Comparison of ENCODE assay signal across 15 mouse cellular contexts in the genomic region with DNA sequence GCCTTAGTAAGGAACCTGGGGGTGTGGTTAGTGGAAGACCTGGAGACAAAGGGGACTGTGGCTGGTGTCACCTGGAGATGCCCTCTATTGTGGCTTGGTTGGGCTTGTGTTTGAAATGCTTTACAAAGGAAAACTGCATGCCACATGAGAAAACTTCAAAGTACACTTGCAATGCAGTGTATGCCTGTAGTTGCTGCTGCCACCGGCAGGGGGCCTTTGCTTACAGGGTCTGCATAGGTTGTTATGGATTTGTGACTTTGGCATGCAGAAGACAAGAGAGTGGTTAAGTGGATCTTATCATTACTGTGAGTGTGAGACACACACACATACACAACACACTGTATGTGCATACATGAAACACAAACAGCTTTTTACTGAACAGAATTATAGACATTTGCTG.
DNase-seq lines count a peak whose midpoint lies in the region; ATAC-seq and TF ChIP-seq lines count a peak whose summit lies in the region.
"Had no signal": no experiment of that assay in that cellular context is flagged by ENCODE, and none has a peak within 500 bp of the region (broad histone marks: within the 10 kb centered on the region; RNA-seq: fewer than 3 reads in every experiment).

No protein-coding gene starts in this region.

- H3K9ac ChIP-seq in forebrain, postnatal 0 days = no peak overlapping the region
- H3K9ac ChIP-seq in forebrain, embryonic 13.5 days = no peak overlapping the region
- no peak overlapping the region for H3K9ac ChIP-seq in lung, embryonic 14.5 days
- H3K9ac ChIP-seq: limb, embryonic 13.5 days; neural tube, embryonic 13.5 days had no signal

- DNase-seq in forebrain, postnatal 0 days = no peak
- peak; percentile 12 for DNase-seq in lung, embryonic 14.5 days
- no peak for DNase-seq in lung, adult 18-20 months
- DNase-seq in ZHBTc4 (ENCODE audit: low read depth, low spot score) = peak; percentile 67
- peak; percentile 36 for DNase-seq in thymus, postnatal 25 days
- no peak for DNase-seq in embryo, embryonic 11 days
- DNase-seq: cerebellum, adult 9-11 months; heart, postnatal 4 days; kidney, adult 2 months; midbrain, embryonic 14.5 days; retina, postnatal 1 day had no signal

- no peak overlapping the region for H3K4me3 ChIP-seq in forebrain, postnatal 0 days (ENCODE audit: low read depth, low read length)
- H3K4me3 ChIP-seq in forebrain, embryonic 13.5 days = no peak overlapping the region
- H3K4me3 ChIP-seq in lung, embryonic 14.5 days (ENCODE audit: low read depth, low read length) = no peak overlapping the region
- H3K4me3 ChIP-seq: limb, embryonic 13.5 days; neural tube, embryonic 13.5 days had no signal

- H3K4me1 ChIP-seq in forebrain, postnatal 0 days (ENCODE audit: insufficient read depth) = no peaks in the 10 kb centered on the region
- H3K4me1 ChIP-seq in forebrain, embryonic 13.5 days = no peaks in the 10 kb centered on the region
- no peaks in the 10 kb centered on the region for H3K4me1 ChIP-seq in lung, embryonic 14.5 days (ENCODE audit: insufficient read depth)
- H3K4me1 ChIP-seq: limb, embryonic 13.5 days; neural tube, embryonic 13.5 days had no signal

- peak; percentile 45 for TF ChIP-seq CTCF in forebrain, postnatal 0 days (IDR thresholded peaks at IDR 0.05; ENCODE audit: low read depth)
- peak; percentile 54 for TF ChIP-seq CTCF in lung, embryonic 14.5 days (IDR thresholded peaks at IDR 0.05; ENCODE audit: low read depth)

- ATAC-seq in forebrain, postnatal 0 days = no peak
- ATAC-seq in forebrain, embryonic 13.5 days = no peak
- no peak for ATAC-seq in lung, embryonic 14.5 days (ENCODE audit: insufficient read depth)
- no peak for ATAC-seq in erythroblast, adult 5-6 weeks (replicated peaks; ENCODE audit: low FRiP score, poor library complexity, severe bottlenecking)

- no peaks in the 10 kb centered on the region for H3K27me3 ChIP-seq in forebrain, postnatal 0 days (ENCODE audit: insufficient read depth, low read length)
- H3K27me3 ChIP-seq in forebrain, embryonic 13.5 days = no peaks in the 10 kb centered on the region
- no peaks in the 10 kb centered on the region for H3K27me3 ChIP-seq in lung, embryonic 14.5 days (ENCODE audit: insufficient read depth, low read length)
- H3K27me3 ChIP-seq: limb, embryonic 13.5 days; neural tube, embryonic 13.5 days had no signal

- H3K27ac ChIP-seq in forebrain, postnatal 0 days (ENCODE audit: low read depth, low read length) = no peak overlapping the region
- H3K27ac ChIP-seq in forebrain, embryonic 13.5 days = no peak overlapping the region
- no peak overlapping the region for H3K27ac ChIP-seq in lung, embryonic 14.5 days (ENCODE audit: low read depth)
- H3K27ac ChIP-seq: limb, embryonic 13.5 days; neural tube, embryonic 13.5 days had no signal

- H3K9me3 ChIP-seq in forebrain, postnatal 0 days (ENCODE audit: low read length) = no peaks in the 10 kb centered on the region
- H3K9me3 ChIP-seq in forebrain, embryonic 13.5 days (replicated peaks) = no peaks in the 10 kb centered on the region; the same call in 1 of the 2 replicates
- no peaks in the 10 kb centered on the region for H3K9me3 ChIP-seq in lung, embryonic 14.5 days (ENCODE audit: low read depth, low read length)
- H3K9me3 ChIP-seq: limb, embryonic 13.5 days; neural tube, embryonic 13.5 days had no signal

- H3K36me3 ChIP-seq in forebrain, postnatal 0 days (ENCODE audit: insufficient read depth) = no peaks in the 10 kb centered on the region
- no peaks in the 10 kb centered on the region for H3K36me3 ChIP-seq in forebrain, embryonic 13.5 days (ENCODE audit: poor library complexity, severe bottlenecking)
- H3K36me3 ChIP-seq in lung, embryonic 14.5 days (ENCODE audit: insufficient read depth) = no peaks in the 10 kb centered on the region
- H3K36me3 ChIP-seq: limb, embryonic 13.5 days; neural tube, embryonic 13.5 days had no signal

- H3K4me2 ChIP-seq in forebrain, postnatal 0 days (ENCODE audit: low read depth) = no peak overlapping the region
- no peak overlapping the region for H3K4me2 ChIP-seq in forebrain, embryonic 13.5 days
- H3K4me2 ChIP-seq in lung, embryonic 14.5 days = no peak overlapping the region
- H3K4me2 ChIP-seq: limb, embryonic 13.5 days; neural tube, embryonic 13.5 days had no signal

- 32% methylated on average over 1 of the region's 1 CpGs for WGBS in forebrain, postnatal 0 days
- 38% methylated on average over 1 of the region's 1 CpGs for WGBS in forebrain, embryonic 13.5 days
- 50% methylated on average over 1 of the region's 1 CpGs for WGBS in lung, embryonic 14.5 days

Comparison
In these comparisons a context has a peak if more than half of its experiments do, and no peak if none do; other contexts are left out.
1. DNase-seq: peak in lung, embryonic 14.5 days (single experiment), ZHBTc4 (single experiment) and thymus, postnatal 25 days (single experiment); none in forebrain, postnatal 0 days (single experiment), lung, adult 18-20 months (0 of 2) and embryo, embryonic 11 days (single experiment).